Mouse (Mus musculus) olfactory bulb, adult 2 months (tissue): Measurements from ENCODE around the gene Prc1.

Source experiments
- CTCF ChIP-seq: fragments of 200-500 bp; IDR thresholded peaks from 2 replicates; pipeline ENCODE4 v1.5.1; 2012; ENCODE audit warnings: low read depth, mild to moderate bottlenecking, low read length, moderate library complexity; ENCODE audit not compliant: insufficient read depth
- POLR2A ChIP-seq: fragments of 200-500 bp; IDR thresholded peaks from 2 replicates; pipeline ENCODE4 v1.6.1; 2012; ENCODE audit warnings: mild to moderate bottlenecking, low read depth, low read length, moderate library complexity; ENCODE audit not compliant: insufficient read depth

- TF ChIP-seq POLR2A (no peak), CTCF (no peak)
Measured at GRCm38 (mm10) chr7:80307766-80308165, 13.5 kb downstream of the Prc1 start.
